Mouse (Mus musculus) R1 (cell line): Measurements from ENCODE around the gene Fxyd1.

Experiments used
- DNase-seq: peaks from one replicate; pipeline ENCODE4 v3.0.0-alpha.2; 2018; ENCODE audit warnings: low read depth, low spot score

The Fxyd1 gene

DNA sequence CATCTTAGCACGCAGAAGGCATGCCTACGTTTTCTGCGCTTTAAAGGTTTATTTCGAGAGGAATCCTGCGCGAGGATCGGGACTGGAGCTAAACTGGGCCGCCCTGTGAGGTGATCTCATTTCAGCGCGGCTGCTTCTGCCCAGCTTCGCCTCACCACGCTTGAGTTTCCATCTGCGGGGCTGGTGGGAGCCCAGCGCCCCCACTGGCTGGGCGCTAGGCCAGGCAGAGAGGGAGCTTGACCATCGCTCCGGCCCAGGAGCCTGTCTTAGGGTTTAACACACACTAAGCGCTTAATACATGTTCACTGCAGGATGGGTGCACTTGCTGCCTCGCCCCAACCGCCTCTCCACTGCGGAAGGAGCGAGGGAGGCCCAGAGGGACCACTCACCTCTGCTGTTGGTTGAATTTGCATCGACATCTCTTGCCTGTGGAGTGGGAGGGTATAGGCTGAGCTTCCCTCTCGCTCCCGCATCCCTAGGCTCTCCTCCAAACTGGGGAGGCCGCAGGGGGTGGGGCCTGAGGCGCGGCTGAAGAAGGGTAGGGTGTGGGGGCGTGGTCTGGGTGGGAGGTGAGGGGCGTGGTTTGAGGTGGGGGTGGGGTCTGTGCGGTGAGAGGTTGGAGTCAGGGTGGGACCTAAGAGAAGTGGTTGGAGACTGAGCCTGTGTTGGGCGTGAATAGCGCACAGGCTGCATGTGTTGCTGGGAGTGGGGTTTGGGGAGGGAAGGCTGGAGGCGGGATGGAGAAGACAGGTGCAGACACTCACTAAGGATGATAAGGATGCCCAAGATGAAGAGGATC lies 4.2 kb downstream of the Fxyd1 start:
- DNase-seq: peak; percentile 87

DNA sequence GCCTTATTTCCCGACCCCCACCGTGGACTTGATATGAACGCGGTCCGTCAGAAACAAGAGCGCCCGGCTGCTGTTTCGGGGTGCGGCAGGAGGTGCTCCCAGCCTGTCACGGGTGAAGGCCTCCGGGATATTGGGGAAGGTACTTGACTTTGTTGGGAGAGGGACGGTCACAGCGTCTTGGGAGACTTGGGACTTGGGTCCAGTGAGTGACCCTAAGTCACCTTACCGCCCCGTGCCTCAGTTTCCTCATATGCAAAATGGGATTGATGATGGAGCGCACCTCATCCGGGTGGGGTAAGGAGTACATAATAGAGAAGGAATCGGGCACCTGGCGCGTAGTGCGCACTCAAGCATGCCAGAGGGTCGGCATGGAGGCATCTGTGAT lies 4.8 kb downstream of the Fxyd1 start:
- DNase-seq: no peak

DNA sequence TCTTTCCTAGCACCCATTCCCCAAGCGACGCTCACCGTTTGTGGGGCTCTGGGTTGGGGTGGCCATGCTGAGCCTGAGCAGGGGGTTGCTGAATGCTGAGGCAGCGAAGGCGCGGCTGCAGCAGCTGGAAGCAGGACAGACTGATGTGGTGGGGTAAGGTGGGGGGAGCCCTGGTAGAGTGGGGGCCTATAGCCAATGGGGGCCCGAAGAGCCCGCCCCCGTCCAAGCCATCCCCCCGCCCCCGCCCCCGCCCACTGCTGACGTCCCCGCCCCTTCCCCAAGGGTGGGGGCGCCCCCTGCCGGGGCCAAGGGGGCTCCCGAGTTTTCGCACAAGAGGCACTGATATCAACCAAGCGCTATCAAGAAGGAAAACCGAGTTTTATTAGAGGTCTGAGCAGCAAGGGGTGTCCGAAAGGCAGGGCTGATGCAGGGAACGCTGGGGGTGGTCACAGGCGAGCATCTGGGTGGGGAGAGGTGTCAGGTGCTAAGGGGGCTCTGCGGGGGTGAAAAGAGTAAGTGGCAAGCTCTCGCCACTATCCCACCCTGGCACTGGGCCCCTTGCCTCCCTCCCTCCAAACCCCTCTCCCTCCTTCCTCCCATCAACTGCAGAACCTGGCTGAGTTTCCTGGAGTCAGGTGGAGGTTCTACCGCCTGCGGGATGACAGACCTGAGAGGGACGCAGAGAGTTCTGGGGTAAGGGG lies 5.5 kb downstream of the Fxyd1 start, which contains the start of gene Fxyd7:
TSS of gene Fxyd7 (minus strand) at position 147 of the 701 bp plus-strand sequence.
- no peak for DNase-seq

DNA sequence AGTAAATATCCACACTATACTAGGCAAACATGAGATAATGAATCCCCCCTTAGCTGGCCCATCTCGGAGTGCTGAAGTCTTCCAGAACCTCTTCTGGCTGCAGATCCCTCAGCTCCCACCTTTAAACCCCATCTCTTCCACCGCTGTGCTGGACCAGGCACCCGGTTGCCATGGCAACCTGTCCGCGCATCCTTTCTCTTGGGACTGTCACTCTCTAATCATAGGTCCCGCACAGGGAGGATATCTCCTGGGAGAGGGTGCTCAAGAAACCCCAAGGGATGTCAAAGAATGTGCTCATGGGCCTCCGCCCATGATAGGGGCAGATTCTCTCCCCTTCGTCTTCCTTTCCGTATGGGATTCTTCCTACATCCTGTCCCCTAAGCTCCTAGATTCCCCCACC lies 6.1 kb downstream of the Fxyd1 start:
- peak; percentile 51 for DNase-seq

DNA sequence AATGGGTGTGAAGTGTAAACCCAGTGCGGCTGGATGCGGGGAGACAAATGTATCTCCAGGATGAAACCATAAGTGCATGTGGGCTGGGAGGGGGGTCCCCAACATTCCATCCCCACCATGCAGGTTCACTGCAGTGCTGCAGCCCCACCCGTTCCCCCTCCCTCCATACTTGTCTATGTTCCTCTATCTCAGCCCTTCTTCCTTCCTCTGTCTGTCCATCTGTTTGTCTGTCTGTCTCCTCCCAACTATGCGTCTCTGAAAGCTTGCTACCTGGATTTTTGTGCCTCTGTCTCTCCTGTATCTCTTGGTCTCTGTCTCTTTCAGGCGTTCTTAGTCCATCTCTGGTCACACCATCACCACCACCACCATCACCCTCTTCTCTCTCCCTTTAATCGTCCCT lies 6.5 kb downstream of the Fxyd1 start:
- DNase-seq: no peak

DNA sequence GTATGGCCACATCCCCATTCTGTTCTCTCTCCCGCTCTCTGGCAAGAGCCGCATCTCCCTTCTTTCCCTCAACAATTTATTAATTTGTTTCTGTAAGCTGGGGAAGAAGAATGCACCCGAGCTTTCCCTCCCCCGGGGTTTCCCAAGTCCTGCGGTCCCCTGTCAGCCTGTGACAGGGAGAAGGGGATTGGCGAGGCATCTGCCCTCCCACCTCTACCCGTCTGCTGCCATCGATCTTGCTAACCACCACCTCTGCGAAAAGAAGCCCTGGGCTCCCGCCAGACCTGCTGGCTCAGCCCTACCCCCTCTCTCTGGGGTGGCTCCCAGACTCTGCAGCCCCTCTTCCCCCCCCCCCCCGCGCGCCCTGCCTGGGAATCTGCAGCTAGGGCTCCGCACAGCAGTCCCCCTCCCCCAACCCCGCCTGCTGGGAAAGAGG lies 7.1 kb downstream of the Fxyd1 start:
- DNase-seq: no peak

DNA sequence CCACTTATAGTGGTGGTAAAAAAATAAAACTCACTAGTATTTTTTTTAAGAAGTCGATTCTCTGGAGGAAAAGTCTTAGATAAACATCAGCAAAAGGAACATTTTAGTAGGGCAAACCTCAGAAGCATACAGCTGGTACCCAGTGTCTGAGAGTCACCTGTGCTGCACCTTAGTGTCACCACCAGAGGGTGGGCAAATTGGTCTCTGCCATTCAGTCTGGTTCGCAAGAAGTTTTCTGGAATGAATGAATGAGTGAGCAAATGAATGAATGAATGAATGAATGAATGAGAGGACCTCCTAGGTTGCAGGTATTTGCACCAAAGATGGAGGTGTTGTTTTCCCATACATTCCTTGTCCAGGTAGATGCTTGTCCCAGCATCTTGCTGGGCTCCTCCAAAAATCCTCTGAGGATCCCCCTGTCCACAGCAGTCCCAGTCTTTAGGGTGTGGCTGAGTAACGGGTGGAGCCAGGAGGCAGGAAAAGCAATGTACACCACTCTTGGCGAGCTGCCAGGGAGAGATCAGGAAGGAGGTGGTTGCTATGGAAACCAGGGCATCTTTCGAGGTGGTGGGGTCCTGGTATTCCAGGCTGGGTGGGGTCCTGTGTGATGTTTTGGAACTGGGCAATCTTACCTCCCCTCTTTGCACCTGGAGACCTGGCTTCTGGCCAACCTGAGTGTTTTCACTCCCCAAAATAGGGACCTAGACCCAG lies 7.7 kb downstream of the Fxyd1 start:
- DNase-seq: peak; percentile 61

DNA sequence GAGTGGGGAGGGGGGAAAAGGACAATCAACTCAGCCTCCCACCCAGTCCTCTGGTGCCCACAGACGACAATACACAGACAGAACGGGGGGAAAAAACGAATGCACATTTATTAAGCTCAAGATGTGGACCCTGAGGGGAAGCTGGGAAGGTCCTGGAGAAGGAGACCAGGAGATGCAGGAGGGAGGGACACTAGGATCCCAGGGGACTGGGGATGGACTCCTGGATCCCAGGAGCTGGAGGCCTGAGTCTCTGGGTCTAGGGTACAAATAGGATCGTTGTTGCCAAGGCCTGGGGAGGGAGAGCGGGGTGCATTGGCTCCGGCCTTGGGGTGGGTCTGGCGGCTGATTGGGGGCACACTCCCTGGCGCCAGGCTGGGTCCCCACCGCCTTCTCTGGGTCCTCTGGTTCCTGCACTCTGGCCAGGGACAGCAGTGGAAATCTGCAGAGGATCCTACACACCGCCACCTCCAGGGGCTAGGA lies 14.5 kb downstream of the Fxyd1 start, which contains the start of gene Fxyd5:
TSS of gene Fxyd5 (minus strand) at position 51 of the 480 bp plus-strand sequence.
- DNase-seq: no peak

DNA sequence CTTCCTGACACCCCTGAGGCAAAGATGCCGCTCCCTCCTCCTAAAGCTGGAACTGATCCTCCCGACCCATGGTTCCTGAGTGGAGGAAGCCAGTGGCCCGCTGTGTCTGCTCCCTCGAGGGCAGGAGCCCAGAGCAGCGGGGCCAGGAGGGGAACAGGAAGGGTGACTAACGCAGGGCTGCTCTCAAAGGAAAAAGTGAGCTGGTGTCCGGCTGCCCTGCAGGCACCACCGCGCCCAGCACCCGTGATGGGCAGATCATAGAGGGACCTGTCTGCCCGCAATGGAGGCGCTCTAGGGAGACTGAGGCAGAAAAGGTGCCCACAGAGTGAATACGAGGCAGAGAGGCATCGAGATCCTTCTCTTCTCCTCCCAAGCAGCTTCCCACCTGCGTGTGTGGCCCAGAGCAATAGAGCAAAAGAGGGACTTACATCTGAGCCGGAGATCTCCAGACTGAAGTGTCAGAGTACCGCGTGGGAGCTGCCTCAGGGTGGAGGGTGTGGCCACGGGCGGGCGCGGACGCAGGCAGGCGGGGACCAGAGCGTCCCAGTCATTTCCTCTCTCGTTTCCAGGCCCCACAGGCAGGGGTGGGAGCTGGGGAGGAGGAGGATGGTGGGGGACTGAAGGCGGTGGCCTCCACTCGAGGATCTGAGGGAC lies 15.2 kb downstream of the Fxyd1 start:
- DNase-seq: peak; percentile 18

DNA sequence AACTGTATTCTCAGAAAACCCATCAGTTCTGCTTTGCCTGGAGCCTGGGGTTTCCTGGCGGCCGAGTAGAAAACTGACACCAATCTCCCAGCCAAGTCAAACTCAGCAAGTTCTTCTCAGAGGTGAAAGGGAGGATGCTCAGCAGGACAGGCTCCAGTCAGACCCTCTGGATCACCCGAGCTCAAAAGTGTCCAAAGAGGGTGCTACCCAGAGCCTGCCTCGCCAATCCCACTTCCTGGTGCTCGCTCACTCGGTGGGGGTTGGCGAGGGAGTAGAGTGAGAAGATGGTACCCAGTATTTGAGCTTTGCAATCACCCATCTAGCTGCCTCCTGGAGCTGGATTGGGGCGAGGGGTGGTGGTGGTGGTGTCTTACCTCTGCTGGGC lies 16.0 kb downstream of the Fxyd1 start:
- DNase-seq: no peak

DNA sequence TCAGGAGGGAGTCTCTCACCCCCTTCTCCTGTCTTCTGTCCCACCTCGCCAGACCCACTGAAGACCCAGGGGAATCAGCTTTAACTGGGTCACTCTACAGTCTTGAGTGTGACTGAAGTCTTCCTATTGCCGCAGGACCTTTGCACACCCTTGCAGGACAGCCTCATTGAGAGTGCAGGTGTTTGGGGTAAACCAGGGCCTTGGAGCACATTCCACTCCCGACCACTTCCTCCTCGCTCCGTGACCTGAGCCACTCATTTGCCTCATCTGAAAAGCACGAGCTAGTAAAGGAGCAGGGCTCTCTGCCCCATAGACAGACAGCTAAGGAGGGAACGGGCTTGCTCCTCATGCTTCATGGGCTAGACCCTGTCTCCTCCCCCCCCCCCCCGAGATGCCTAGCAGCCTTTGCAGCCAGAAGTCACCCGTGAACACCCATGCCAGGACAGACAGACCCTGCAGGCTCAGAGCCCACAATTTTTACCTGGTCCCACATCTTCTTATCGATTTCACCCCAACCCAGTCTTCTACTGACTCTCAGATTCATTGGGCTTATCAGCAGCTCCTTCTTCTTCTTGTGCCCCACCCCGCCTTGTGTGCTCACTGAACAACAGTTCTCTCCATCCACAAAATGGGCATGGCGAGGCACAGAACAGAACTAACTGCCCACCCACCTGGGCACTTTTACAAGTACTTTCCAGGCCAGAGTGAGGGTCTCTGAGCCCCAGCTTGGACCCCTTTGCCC lies 16.5 kb downstream of the Fxyd1 start:
- DNase-seq: no peak

DNA sequence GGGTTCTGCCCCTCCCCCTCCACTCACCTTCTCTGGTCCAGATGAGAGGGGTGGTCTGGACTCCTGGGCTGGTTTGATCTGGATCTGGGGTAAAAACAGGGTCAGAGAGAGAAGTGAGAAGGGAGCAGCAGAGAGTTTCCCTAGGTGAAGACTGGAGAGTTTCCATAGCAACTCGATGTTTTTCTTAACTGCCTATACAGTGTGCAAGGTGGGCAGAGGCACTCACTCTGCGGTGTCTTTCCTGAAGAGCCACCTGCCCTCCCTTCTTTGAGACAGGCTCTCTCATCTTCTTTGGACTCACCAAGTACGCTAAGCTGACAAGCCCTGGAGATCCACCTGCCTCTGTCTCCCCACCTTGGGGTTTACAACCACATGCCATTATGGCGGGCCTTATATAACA lies 18.0 kb downstream of the Fxyd1 start:
- DNase-seq: peak; percentile 40

DNA sequence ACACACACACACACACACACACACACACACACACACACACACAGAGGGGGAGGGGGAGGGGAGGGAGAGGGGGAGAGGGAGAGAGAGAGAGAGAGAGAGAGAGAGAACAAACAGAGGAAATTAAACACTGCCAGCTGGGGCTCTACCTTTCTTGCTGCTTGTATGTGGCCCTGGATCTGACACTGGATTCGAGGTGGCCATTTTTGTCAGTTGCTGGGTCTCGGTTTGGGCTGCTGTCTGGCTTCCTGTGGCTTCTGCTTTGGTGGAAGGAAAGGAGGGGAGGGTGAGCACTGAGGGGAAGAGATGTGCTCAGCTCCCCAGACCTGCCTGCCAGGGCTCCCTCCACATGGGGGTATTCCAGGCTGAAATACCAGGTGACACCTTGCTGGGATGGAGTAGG lies 19.3 kb downstream of the Fxyd1 start:
- no peak for DNase-seq

DNA sequence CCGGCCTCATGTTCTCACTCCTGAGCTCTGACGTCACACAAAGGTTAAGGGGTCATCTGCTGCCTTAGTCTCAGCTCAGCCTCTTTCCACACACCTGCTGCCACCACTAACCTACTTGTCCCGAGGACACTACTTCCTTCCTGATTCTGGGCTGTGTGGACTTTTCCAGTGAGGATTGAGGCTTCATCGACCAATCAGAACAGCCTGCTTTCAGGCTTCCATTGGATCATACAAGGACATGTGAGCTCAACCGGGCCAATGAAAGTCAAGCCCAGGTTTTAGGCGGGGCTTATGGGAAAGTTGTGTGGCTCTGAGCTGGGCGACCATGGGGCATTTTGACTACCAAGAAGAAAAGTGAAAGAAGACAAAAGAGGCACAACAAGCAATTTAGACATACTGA lies 20.1 kb downstream of the Fxyd1 start:
- peak; percentile 83 for DNase-seq

DNA sequence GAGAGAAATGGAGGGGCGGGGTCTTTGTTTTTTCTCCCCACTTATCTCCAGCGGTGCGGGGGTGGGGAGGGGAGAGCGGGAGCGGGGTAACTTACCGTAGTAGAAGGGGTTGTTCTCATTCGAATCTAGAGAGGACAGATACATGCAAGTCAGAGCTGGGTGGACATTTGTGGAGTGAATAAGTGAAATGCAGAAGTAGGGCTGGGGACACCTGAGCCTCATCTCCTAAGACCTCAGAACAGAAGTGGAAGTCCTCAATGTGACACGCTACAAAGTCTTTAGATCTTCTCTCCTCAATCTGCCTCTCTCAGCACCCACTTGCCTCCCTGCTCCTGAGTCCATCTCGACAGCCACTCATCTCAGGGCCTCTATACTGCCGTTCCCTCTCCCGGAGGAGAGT lies 21.7 kb downstream of the Fxyd1 start:
- DNase-seq: no peak

DNA sequence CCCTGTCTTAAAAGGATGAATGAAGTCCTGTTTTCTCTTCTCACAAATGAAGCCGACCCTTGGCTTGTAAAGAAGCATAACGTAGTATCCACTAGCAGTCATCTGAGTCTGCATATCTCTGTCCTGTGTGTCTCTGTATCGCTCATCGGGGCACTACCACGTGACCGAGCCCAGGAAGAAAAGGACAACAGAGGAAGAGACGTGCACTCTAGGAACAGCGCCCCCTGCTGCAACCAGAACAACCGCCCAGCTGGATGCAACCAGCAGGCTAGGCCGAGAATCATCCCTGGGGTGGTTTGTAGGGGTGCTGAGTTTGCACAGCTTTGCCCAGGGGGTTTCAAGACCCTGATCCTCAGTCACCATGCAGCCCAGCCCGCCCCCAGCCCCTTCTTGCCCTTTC lies 22.2 kb downstream of the Fxyd1 start:
- DNase-seq: peak; percentile 76

DNA sequence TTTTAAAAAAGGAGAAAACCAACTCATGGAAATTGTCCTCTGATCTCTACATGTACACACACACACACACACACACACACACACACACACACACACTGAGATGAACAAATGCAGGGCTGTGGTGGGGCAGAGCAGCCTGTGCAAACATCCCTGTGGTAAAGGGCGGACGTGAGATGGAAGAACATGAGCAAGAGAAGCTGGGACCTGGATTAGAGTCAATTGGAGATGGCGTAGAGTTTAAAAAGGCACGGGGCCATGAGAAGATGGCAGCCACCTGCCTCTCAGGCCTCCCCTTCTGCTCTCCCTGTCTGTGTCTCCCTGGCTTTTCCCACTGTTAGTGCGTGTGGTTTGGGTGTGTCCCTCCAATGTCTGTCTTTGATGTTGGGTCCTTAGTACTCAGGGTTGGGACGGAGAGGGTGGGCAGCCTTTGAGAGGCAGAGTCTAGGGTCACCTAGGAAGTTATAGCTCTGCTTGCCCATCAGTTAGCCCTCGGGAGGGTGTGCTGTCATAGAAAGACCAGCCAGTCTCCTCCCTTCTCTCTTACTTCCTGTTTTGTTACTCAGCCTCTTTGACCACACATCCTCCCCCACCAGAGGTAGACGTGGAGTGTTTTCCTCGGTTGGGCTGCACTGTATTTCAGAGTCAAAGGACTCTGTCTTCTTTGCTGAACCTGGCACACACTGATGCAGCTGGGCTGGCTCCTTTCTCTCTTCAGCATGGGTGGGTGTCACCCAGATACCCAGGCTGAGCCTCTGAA lies 23.4 kb downstream of the Fxyd1 start:
- no peak for DNase-seq

DNA sequence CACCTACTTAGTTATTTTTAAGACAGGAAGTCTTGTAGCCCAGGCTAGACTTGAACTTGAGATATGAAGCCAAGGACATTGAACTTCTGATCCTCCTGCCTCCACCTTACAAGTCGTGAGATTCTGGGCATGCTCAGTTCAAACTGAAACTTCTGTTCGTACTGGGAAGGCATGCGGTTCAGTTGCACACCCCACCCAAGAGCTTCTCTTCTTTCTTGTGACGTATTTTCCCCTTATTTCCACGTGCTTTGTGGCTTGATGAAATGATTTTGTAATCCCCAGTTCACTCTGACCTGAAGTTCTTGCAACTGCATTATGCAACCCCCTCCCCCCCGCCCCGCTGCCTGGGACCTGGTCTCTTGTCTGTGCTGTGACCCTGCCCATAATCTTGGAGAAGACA lies 25.3 kb downstream of the Fxyd1 start:
- no peak for DNase-seq

DNA sequence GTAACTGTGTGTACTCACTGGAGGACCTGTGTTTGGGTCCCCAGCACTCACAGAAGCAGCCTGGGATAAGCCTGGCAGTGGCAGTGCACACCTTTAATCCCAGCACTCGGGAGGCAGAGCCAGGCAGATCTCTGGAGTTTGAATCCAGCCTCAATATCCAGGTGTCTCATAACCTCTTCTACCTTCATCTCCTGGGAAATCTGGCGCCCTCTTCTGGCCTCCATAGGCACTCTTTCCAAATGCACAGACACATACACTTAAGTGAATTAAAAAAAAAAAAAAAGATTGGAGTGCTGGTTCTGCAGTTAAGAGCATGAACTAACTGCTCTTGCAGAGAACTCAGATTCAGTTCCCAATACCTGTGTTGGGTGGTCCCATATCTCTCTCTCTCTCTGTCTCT lies 26.3 kb downstream of the Fxyd1 start:
- peak; percentile 91 for DNase-seq

DNA sequence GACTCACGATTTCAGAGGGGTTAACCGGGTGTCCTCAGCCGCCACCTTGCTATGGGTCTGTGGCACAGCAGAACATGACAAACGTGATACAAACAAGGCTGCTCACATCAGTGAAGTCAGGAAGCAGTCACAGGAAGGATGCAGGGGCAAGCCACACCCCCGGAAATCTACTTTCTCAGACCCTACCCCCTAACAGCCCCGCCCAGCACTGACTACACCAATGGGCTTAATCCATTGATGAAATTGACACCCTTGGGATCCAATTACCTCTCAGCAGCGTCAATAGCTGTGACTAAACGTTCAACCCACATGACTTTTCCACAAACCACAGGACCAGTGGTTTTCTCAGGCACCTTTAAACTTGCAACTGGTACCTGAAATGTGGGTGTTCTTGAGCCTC lies 28.4 kb downstream of the Fxyd1 start:
- DNase-seq: peak; percentile 94
